Mouse (Mus musculus): ENCODE measurements around the gene Wdr18. TPM values are rescaled to one million over a fixed set of nuclear protein-coding genes. Genes with fewer than 3 reads are reported as not detected.
"Not testable (repeated sequence)": the region's sequence is repeated elsewhere in the genome, so short reads cannot be mapped to it uniquely, and the experiment has no call there.

The Wdr18 gene
- polyA plus RNA-seq, 2 experiments from 2014 or later: 65.1 to 77.5 TPM

DNA sequence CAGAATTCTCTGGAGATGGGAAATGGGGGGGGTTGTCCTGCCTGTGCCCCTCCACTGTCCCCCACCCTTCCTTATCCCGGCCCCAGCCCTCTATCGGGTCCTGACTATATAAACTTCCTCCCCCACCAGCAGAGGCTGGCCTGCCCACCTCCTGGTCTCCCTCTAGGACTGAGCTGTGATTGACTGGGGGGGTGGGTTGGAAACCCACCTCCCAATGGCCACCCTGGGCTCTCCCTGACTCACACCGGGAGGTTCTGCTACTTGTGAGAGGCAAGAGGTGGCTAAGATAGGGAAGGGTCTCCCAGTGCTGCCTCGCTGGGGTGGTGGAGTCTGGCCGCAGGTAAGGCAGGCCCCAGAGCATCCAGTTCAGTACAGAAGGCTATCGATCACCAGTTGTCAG is 12.4 kb upstream of the Wdr18 start:
- no peak for ATAC-seq

DNA sequence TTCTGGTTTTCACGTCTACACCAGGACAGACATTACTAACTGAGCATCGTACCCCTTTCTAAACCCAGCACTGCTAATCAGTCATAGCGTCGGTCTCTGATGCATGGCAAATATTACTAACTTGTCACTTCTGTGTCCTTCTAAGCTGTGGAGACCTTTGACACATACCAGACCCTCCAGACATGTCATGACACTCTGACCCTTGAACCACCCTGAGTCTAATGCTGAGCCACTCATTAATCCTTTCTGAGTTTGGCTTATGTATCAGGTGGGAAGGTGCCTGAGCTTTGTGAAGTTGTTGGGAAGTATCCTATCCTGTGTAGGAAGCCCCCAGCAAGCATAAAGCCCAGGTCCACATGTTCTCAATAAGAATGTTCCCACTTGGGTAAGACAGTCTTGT is 10.1 kb upstream of the Wdr18 start:
- no peak for ATAC-seq

DNA sequence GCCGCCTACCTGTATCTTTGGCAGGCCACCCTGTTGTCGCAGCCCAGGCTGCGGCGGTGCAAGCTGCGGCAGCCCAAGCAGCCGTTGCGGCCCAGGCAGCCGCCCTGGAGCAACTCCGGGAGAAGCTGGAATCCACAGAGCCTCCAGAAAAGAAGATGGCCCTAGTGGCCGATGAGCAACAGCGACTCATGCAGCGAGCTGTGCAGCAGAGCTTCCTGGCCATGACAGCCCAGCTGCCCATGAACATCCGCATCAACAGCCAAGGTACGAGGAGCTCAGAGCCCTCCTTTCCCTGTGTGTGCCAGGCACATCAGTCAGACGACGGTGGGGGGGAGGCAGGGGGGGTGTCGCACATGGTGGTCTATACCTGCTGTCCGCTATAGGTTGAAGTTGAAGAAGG is 9.3 kb upstream of the Wdr18 start:
- no peak for ATAC-seq

- ATAC-seq: no peak
Observed at GRCm38 (mm10) chr10:79953946-79954345, 6.0 kb upstream of the Wdr18 start.

DNA sequence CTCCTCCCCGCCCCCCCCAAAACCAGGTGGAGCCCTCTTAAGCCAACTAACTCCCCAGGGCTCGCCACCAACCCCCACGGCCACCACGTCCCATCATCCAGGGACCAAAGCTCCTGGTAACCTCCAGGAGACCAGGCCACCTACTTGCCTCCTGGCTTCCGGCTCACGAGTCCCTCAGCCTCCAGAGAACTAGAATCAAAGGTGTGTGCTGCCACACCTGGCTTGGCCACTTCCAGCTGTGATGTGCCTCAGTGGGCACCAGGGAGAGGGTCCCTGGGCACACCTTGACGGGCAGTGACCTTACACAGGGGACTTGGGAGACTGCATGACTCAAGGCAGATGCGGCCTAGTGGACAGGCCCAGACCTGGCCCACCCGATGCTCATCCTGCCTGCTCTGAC is 4.3 kb upstream of the Wdr18 start:
- ATAC-seq: no peak

GRCm38 (mm10) chr10:79956643-79957154 is 3.3 kb upstream of the Wdr18 start:
- ATAC-seq: no peak

DNA sequence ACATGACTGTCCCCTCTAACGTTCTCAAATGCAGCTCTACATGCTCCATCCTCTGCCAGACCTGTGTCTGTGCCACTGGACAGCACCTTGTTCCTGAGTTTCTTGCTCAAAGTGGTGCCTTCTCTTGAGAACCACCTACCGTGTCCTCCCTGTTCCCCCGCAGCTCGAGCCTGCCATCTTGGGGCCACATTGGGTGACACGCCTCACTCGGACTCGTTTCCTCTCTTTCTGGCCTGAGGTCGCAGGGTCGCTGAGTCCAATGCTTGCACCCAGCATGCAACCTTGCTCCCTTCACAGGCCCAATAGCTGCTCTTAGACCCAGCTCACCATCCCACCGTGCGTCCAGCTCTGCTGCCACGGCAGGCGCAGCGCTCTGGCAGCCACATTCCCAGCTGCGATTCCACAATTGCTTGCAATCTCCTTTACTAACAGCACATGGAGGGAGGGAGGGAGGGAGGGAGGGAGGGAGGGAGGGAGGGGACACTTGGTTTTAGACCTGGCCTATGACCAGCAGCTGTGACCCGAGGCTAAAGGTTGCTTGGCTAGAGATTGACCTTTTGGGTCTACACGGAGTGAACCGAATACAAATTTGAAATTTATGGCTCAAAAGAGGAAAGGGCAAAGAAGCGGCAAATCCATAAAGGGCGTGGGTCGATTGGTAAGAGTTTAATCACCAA is 1.7 kb upstream of the Wdr18 start:
- ATAC-seq: peak; percentile 18

DNA sequence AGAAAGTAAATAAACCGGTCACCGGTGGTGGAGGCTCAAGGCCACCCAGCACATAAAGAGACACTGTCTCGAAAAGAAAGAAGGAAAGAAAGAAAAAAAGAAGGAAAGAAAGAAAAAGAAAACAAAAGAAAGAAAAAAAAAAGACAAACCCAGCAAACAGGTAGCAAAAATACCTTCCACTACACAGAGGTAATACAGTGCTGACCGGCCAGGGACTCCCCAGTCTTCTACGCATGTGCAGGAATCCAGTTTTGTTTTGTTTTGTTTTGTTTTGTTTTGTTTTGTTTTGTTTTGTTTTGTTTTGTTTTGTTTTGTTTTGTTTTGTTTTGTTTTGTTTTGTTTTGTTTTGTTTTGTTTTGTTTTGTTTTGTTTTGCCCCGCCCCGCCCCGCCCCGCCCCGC is 540 bp upstream of the Wdr18 start:
- not testable (repeated sequence) for ATAC-seq

GRCm38 (mm10) chr10:79960671-79961294 is 831 bp downstream of the Wdr18 start:
- ATAC-seq: no peak

DNA sequence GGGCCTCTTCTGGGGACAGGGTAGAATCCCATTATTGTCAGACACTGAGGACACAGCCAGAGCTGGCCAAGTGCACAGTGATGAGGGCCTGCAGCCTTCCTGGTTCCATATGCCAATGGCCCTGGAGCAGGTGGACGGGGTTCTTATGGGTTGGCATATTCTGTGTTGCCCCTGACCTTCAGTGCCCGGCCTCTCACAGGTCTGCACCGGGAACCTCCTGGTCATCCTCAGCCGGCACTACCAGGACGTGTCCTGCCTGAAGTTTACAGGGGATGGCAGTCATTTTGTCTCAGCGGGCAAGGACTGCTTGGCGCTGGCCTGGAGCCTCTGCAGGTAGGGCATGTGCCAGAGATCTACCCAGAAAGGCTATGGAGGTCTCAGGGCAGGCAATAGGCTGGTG is 4.8 kb downstream of the Wdr18 start:
- no peak for ATAC-seq

- ATAC-seq: no peak
Observed at GRCm38 (mm10) chr10:79965325-79965724, 5.4 kb downstream of the Wdr18 start.

GRCm38 (mm10) chr10:79966886-79967400 is 7.0 kb downstream of the Wdr18 start:
- ATAC-seq: no peak

DNA sequence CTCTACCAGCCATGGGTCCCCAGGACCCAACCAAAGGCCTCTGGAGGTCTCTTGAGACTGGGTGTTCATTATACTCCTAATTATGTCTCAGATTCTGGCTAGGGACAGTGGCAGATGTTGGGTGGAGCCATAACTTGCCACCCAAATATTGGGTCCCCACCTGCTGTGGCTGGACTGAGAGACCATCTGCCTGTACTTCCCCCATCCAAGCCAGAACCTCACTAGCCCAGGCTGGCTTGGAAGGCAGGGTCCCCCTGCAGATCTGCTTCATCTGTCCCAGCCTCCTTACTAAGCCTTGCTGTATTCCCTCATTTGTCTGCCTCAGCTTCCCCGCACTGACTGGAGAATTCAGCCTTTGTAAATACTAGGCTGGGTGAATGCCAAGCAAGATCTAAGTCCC is 8.2 kb downstream of the Wdr18 start:
- ATAC-seq: no peak

DNA sequence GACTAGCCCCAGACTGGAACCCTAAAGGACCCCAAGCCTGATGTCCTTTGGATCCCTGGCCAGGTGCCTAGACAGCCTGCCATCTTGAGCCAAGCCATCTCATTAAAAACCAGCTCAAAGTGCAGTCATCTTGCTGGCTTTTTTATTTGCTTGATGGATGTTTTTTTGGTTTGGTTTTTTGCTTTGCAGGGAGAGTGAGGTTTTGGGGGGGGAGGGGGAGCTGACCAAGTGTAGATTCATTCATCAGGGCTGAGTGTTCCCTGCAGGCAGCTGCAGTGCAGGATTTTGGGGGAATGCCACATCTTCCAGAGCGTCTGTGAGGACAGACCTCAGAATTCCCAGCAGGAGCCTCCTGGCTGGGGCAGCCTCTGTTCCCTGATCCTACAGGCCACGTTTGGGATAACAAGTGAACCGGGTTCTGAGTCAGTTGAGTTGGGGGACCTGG is 9.2 kb downstream of the Wdr18 start:
- no peak for ATAC-seq

DNA sequence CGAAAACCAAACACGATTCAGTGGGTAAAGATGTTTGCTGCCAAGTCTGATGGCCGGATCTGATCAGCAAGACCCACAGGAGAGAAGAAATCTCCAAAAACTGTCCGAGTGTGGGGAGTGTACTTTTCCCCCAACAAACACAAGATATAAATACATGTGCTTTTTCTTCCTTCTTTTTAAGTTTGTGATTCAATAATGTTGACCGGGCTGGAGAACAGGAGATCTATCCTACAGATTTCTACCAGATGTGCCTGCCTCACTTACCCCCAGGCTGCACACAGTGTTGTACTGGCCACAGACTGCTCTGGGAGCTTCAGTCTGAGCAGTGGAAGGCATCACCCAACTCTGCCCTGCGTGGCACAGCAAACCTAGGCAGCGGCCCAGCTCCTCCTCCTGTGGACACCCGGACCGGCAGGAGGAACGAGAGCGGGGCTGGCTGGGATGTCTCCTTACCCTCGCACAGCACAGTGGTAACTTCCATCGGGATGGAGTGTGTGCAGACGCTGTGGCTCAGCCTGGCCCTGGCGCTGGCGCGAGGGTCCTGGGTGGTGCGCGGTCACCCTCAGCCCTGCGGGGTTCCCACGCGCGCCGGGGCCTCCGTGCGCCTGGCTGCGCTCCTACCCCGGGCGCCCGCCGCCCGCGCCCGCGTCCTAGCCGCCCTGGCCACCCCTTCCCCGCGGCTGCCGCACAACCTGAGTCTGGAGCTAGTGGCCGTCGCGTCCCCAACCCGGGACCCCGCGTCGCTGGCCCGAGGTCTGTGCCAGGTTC is 10.6 kb downstream of the Wdr18 start, which contains the start of gene Grin3b:
Gene Grin3b, plus strand, starts transcription at position 301 of the 768 bp plus-strand sequence.
- no peak for ATAC-seq

DNA sequence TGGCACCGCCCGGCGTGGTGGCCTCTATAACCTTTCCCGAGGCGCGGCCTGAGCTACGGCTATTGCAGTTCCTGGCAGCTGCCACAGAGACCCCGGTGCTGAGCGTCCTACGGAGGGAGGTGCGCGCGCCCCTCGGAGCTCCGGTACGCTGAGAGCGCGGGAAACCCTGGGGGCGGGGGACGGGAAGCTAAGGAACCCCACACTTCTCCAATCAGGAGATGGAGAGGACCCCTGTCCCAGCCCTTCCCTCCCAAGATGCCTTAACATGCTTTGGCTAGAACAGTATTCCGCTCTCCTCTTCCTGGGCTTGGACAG is 11.2 kb downstream of the Wdr18 start:
- ATAC-seq: no peak

GRCm38 (mm10) chr10:79972831-79973230 is 12.9 kb downstream of the Wdr18 start:
- ATAC-seq: no peak

- ATAC-seq: no peak
Observed at GRCm38 (mm10) chr10:79974087-79974486, 14.1 kb downstream of the Wdr18 start.

GRCm38 (mm10) chr10:79974668-79975067 is 14.7 kb downstream of the Wdr18 start:
- ATAC-seq: no peak

DNA sequence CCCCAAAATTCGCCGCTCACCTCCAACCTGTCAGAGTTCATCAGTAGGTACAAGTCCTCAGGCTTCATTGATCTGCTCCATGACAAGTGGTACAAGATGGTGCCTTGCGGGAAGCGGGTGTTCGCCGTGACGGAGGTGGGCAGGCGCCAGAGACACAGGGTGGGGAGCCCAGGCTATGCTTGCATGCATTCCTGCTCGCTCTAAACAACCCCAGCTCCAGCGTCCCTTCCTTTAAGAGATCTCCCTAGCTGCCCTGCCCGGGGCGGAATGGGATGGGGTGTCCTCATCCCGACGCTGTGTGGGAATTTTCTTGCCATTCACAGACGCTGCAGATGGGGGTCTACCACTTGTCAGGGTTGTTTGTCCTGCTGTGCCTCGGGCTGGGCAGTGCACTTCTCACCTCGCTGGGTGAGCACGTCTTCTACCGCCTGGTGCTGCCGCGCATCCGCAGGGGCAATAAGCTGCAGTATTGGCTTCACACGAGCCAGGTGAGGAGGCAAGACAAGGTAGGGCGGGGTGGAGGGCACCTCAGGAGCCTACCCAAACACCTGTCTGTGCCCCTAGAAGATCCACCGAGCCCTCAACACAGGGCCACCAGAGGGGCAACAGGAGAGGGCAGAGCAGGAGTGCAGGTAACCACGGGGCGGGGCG is 16.2 kb downstream of the Wdr18 start:
- ATAC-seq: no peak

DNA sequence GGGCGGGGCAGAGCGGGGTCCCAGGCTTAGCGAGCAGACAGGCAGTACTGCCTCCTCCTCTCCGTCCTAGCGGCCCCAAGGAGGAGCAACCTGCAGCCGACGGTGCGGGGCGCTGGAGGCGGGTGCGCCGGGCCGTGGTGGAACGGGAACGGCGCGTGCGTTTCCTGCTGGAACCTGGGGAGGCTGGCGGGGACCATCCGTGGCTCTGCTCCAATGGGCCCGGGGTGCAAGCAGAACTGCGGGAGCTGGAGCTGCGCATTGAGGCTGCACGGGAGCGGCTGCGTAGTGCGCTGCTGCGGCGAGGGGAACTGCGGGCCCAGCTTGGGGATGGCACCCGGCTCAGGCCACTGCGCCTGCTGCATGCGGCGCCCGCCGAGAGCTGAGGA is 16.8 kb downstream of the Wdr18 start:
- ATAC-seq: no peak

GRCm38 (mm10) chr10:79977324-79977723 is 17.4 kb downstream of the Wdr18 start:
- ATAC-seq: no peak

- no peak for ATAC-seq
Observed at GRCm38 (mm10) chr10:79978061-79978460, 18.1 kb downstream of the Wdr18 start.
